Mouse (Mus musculus) lung, postnatal 0 days (tissue): Measurements from ENCODE around the gene Rbfox1.

Experiments used
- CTCF ChIP-seq: IDR thresholded peaks from 2 replicates; pipeline ENCODE4 v1.5.1; 2016; ENCODE audit warnings: antibody characterized with exemption, mild to moderate bottlenecking
- EP300 ChIP-seq: IDR thresholded peaks from 2 replicates; pipeline ENCODE4 v1.6.1; 2016; ENCODE audit warnings: antibody characterized with exemption, mild to moderate bottlenecking, control low read depth

GRCm38 (mm10) chr16:6000016-6000415 lies 114.9 kb downstream of the Rbfox1 start:
- TF ChIP-seq CTCF (no peak), EP300 (no peak)
